Mouse (Mus musculus) spleen, postnatal 10 days (tissue): ENCODE measurements around the gene Ccdc58.
"Not testable (repeated sequence)": the region's sequence is repeated elsewhere in the genome, so short reads cannot be mapped to it uniquely, and the experiment has no call there.

Experiments
- DNase-seq, 2 experiments: peaks; one replicate each; pipeline ENCODE4 v3.0.0; 2021 to 2022; ENCODE audit warnings: low spot score in 2 of 2

Ccdc58 gene

DNA sequence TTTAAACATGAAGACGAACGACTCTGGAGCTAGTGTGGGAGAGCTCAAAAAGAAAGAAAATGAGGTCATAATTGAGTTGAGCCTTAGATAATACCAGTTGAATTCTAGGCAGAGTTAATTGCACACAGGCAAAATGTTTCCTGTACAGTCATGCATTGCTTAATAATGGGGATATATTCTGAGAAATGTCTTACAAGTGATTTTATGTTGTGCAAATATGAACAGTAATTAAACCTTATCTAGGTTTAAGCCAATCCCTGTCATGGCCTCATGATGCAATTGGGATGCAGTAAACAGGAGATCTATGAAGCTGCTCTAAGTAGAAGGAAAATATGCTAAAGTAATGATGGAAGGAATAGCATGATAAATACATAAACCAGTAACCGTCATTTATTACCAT lies 3.3 kb downstream of the Ccdc58 start:
- DNase-seq: no peak

DNA sequence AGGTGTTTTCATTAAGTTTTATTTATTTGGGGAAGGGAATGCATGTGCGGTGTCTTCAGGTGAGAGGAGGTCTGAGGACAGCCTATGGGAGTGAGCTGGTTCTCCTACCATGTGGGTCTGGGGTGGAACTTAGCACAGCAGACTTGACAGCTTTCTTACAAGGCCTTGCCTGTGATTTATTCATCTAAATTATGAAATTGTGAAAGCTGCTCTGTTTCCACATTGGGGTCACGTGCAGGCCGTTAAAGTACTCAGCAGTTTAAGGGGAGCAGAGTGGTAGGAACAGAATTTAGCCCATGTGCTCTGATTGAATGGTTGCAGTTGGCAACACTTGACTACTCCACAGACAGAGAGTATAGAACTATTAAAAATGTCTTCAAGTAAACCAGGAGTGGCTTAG lies 8.4 kb downstream of the Ccdc58 start:
- DNase-seq: no peak

DNA sequence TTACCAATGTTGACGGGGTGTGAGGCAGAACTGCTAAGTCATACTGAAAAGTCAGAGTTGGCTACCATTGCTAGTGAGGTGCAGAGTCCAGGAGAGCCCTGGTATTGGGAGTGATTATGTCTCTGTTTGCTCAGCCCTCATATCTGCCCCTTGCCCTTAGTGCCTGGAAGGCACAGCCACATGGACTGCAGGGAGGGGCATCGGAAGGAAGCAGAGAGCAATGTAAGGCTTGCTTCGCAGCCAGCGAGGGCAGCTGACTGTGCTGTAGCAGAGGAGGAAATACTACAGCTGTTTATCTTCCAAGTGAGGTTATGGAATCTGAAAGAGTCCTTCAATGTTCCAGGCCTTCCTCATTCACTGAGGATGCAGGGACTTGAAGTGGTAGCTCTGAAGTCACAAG lies 16.4 kb downstream of the Ccdc58 start:
- DNase-seq: no peak

DNA sequence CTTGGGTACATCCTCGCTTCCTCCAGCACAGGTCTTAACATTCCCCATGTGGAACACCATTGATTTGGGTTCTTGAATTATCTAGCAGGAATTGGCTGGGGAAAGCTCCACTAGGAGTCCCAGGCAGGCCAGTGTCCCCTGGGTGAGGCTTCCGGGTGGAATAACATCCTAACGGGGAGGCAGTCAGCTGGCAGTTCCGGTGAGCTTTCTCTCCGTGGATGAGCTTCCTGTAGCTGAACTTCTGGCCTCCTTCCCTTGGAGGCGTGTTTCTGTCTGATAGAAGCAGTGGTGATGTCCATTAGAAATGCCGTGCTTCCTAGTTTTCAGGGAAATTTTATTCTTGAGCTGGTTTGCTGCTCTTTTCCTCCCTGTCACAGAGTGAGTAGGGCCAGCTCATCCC lies 17.6 kb downstream of the Ccdc58 start:
- DNase-seq: no peak

DNA sequence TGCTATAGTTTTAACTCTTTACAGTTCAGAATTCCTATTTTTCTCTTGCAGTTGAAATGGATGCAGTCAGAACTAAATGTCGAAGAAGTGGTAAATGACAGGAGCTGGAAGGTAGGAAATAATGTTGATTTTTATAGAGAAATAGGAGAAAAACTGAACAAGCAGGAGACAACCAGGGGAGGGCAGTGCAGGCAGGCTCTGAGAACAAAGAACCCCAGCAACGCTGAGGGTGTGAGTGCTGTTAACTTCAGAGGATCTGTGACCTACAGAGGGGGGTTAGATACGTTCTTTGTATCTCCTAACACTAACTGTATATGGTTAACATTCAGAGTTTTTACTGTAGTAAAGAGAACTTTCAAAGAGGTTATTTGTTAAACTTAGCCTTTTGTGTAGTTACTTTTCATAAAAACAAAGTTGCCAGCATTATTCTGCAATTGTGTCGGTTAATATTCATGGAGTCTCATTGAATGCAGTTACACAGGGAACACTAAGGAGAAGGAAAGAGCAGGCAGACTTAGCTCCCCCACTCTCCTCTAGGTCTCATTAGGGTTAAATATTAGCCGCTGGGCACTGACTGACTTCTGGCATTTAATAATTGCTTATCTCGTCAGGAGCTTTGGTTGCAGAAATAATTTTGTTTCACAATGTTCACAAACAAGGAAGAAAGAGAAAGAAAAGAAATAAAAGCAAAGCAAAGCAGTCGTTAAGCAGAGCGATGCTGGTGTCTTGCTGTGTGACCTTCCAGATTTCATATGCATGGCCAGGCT lies 18.5 kb downstream of the Ccdc58 start:
- DNase-seq: no peak

DNA sequence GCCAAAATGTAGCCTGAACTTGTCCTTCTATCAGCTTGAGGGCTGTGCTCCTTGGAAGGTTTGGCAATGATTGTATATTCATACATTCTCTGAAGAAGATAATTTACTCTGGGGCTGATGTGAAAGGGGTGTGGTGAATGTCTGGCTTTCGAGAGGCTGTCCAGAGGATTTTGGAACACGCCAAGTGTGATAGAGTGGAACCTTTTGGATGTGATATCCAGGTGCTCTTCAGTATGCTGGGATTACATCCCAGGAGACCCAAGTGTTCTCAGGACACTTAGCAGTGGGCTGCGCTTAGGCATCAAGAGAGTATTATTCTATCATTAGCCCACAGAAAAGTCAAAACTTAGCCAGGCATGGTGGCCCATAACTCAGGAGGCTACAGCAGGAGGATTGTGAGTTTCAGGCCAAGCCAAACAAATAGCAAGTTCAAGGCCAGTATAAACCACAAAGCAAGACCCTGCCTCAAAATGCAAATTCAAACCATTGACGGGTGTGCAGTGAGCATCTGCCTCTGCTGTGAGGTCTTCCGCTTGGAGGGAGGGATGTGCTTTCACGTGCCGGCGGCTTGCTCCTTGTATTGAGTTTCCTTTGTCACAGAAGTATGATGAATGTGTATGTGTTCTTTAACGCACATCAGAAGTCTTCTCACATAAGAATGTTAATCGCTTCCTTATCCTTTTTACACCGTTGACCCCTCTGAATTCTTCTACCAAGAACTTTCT lies 19.5 kb downstream of the Ccdc58 start:
- DNase-seq: no peak

DNA sequence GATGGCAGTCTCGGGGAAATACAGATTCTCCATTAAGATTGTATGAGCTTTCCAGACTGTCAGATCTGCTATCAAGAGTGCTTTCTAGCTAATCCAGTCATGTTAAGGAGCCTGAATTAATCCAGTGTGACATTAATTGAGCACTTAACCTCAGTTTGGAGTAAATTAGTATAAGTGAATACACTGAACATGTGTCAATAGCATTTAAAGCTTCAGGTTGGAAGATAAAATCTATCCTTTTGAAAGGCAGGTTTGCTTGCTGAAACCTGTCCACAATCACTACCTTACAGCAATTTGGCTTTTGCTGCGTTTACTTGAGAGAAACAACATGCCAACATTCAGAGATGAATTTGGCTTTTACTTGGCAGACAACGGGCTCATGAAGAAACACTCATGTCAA lies 22.6 kb downstream of the Ccdc58 start:
- DNase-seq: no peak

DNA sequence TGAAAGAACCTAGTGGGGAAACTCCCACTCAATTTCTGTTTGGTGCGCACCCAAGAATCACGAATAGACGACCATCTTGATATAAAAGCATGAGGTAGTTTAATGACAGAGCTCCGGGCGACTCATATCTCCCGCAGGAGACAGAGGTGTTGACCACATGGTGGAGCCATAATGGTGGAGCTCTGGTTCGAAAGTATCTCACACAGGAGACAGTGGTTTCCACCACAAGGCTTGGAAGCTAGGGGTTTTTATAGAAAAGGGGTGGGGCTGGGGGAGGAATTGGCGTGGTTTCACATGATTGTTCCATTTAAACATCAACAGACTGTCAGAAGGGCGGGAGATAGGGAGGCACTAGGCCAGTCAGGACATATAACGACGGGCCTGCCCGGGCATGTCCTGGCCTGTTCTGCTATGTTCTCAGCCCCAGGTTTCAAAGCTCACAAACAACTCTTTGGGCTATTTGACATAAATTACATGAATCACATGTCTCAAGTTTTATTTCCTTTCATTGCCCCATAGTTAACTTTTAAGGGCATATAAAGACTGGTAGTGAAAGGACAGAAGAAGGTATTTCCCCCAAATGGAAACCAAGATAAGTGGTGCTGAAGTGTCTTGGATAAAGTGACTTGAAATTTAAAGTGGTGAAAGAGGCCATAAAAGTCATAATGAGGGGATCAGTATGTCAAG lies 26.5 kb downstream of the Ccdc58 start:
- not testable (repeated sequence) for DNase-seq

DNA sequence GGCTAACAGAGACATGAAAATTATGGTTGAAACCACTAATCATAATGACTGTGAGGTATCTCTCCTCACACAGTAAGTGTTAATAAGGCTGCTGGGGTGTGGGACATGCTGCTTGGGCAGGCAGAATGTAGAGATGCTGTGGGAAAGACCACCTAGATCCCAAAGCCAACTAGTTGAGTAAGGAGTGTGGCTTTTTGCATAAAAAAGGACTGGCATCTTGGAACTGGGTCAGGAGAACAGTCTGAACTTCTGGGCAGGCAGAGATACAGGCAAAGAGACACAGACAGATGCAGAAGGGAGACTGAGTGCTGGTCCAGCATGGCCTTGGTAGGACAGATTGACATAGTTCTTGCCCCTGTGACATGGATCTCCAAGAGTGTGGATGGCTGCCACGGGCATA lies 30.0 kb downstream of the Ccdc58 start:
- DNase-seq: no peak

DNA sequence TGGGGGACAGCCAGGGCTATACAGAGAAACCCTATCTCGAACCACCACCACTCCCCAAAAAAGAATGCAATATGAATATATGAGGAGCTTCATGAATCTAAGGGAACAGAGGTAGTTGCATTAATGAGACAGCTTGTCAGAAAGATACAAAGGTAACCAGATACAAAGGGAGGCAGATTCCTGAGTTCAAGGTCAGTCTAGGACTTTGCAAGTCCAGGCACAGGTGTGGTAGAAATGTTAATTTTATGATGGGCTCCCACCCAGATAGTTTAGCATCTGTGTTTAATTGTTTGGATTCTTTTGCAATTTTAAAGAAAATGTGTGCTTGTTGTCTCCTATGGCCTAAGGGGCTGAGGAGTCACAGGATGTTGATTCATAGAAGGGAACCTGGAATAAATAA lies 30.7 kb downstream of the Ccdc58 start:
- DNase-seq: no peak

DNA sequence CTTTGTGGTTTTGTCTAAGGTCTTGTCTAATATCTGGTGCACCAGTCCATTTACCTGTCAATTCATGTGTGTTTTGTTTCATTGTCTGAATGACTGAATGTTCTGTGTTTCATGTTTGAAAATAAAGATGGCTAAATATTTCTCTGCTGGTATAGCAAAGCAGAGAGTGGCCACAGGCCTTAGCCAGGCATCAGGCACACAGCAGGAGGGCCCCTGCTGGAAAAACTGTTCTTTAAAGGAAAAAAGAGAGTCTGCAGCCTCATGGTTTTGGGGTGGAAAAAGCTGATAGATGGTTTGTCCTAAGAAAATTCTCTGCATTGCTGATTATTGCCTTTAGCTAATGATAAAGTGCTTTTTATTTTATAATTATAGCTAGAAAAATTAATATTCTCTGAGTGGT lies 40.0 kb downstream of the Ccdc58 start:
- not testable (repeated sequence) for DNase-seq

DNA sequence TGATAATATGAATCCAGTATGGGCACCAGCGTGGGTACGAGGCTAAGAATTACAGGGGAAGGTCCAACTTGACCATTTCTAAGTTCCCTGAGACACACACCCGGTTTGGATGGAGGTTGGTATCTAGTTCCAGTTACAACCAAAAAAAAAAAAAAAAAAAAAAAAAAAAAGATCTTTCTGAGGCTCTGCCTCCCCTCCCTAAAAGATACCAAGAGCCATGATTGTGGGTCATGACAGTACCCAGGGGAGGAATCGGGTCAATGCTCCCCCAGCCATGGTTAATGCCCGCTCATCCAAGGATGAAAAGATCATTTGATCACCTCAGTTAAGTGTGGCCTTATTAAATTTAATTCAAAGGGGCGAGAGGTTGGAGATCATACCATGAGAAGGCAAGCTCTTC lies 44.3 kb downstream of the Ccdc58 start:
- not testable (repeated sequence) for DNase-seq

DNA sequence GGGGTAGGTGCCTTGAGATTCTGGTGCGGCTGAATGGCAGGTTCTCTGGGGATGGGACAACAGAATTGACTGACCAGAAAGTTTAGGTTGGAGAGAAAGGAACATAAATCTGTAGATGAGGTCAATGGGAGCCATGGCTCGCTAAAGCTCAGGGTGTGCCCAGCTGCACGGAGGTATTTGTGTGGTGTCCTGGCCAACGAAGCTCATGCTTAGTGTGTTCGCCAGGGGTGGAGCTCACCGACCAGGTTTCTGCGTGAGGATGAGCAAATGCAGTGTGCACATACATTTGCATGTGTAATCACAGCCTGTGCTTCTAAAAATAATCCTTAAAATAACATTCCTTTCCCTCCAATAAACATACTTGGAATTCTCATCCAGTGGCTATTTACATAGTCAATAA lies 56.6 kb downstream of the Ccdc58 start:
- DNase-seq: no peak

DNA sequence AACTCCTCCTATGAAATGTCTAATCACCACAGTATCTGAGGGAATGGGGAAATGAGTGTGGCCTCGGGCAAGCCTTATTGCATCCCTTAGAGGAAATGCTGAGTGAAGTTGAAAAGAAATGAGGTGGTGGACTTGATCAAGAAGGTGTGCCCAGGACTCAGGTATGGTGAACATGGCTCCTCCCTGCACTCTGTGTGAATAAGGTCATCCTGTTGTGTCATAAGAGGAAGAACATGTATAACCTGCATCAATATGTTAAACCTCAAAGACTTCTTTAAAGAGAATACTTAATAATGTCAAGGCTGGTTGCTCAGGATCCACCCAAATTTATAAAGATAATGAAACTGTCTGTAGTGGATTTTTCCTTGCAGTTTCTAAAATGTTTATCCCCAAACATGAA lies 59.7 kb downstream of the Ccdc58 start, which contains the start of gene Csta1:
Gene Csta1, minus strand, starts transcription at position 101 of the 400 bp plus-strand sequence.
- DNase-seq: no peak

DNA sequence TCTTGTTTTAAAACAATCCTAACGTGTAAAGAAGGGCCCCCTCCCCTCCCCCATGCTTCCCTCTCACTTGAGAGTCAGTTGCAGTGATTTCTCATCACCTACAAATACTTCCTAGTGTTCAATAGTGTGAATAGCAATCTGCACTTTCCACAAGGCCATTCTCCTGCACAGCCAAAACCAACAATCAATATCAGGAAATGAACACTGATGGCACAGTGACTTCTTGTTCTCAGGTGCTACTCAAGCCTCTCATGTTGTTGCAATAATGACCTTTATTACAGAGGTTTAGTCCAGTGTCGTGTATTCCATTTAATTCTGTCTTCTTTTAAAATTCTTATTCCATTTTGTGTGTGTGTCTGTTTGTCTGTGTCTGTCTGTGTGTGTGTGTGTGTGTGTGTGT lies 66.7 kb downstream of the Ccdc58 start:
- DNase-seq: no peak
